Mouse (Mus musculus): ENCODE data around the gene Ccdc87. TPM values are rescaled to one million over a fixed set of nuclear protein-coding genes. Genes with fewer than 3 reads are reported as not detected.

The Ccdc87 gene
- total and polyA plus RNA-seq, 2 experiments from 2014 or later = 1.0 to 1.2 TPM

- no peak for TF ChIP-seq CTCF (IDR thresholded peaks at IDR 0.05)
- H3K27ac ChIP-seq (ENCODE audit: low read depth, low read length) = no peak overlapping the region
- H3K9me3 ChIP-seq (ENCODE audit: low read length) = no peaks in the 10 kb centered on the region
- H3K27me3 ChIP-seq (ENCODE audit: insufficient read depth, low read length) = no peaks in the 10 kb centered on the region
- no peak overlapping the region for H3K4me3 ChIP-seq (ENCODE audit: low read depth, low read length)
- H3K36me3 ChIP-seq (ENCODE audit: insufficient read depth, low read length) = peaks cover 43% of the 10 kb centered on the region
- 90% methylated on average over 10 of the region's 10 CpGs for WGBS
- no peaks in the 10 kb centered on the region for H3K4me1 ChIP-seq (ENCODE audit: insufficient read depth, low read length)
- no peak overlapping the region for H3K4me2 ChIP-seq (ENCODE audit: low read depth, low read length, poor library complexity, severe bottlenecking)
- ATAC-seq (ENCODE audit: low FRiP score) = no peak
- no peak overlapping the region for H3K9ac ChIP-seq (replicated peaks; ENCODE audit: low read length, poor library complexity, severe bottlenecking)
- DNase-seq (ENCODE audit: low spot score) = no peak
Observed at GRCm38 (mm10) chr19:4889791-4890190, 50.6 kb downstream of the Ccdc87 start.

DNA sequence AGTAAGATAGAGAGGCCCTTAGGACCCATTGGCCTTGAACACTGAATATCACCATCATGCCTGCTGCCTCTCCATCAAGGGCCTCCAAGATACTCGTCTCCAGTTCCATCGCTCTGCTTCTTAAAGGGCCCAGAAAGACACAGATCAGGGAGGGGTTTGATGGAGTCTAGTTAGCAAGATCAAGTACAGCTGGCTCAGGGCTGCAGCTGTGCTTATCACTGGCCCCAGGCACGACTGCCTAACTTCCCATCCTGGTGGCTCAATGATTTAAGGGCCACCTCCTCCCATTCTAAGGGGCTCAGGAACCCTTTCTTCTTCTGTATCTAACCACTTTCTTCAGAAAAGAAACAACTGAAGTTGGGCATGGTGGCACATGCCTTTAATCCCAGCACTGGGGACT lies 52.6 kb downstream of the Ccdc87 start:
- Histone ChIP-seq H3K36me3 (ENCODE audit: insufficient read depth, low read length) (peaks cover 43% of the 10 kb centered on the region), H3K4me2 (ENCODE audit: low read depth, low read length, poor library complexity, severe bottlenecking) (no peak overlapping the region), H3K9ac (replicated peaks; ENCODE audit: low read length, poor library complexity, severe bottlenecking) (no peak overlapping the region), H3K27ac (ENCODE audit: low read depth, low read length) (no peak overlapping the region), H3K4me1 (ENCODE audit: insufficient read depth, low read length) (no peaks in the 10 kb centered on the region), H3K9me3 (ENCODE audit: low read length) (no peaks in the 10 kb centered on the region), H3K27me3 (ENCODE audit: insufficient read depth, low read length) (no peaks in the 10 kb centered on the region), H3K4me3 (ENCODE audit: low read depth, low read length) (no peak overlapping the region)
- no peak for DNase-seq (ENCODE audit: low spot score)
- 75% methylated on average over 3 of the region's 3 CpGs for WGBS
- no peak for TF ChIP-seq CTCF (IDR thresholded peaks at IDR 0.05)
- ATAC-seq (ENCODE audit: low FRiP score) = no peak

Other genes with a start within 250 kb of the Ccdc87 start
- 164 TPM in 2 replicates for gene Lrfn4, start 223.7 kb upstream of the Ccdc87 start, total RNA-seq (2014; rRNA removed)
- 15.4 and 17.1 TPM in 2 replicates for gene Lrfn4, start 223.7 kb upstream of the Ccdc87 start, polyA plus RNA-seq (2015; fragmentation: Nextera tagmentation; extraction: Ambion mirVana)
- 74.9 and 85.1 TPM in 2 replicates for gene Rce1, start 213.7 kb upstream of the Ccdc87 start, total RNA-seq (2014; rRNA removed)
- gene Rce1, start 213.7 kb upstream of the Ccdc87 start, polyA plus RNA-seq (2015; fragmentation: Nextera tagmentation; extraction: Ambion mirVana) = 43.3 and 46.7 TPM in 2 replicates
- 0.99 and 3.0 TPM in 2 replicates for gene Gm960, start 140.7 kb upstream of the Ccdc87 start, total RNA-seq (2014; rRNA removed)
- 5.9 and 6.4 TPM in 2 replicates for gene Gm960, start 140.7 kb upstream of the Ccdc87 start, polyA plus RNA-seq (2015; fragmentation: Nextera tagmentation; extraction: Ambion mirVana)
- gene Sptbn2, start 128.2 kb upstream of the Ccdc87 start, total RNA-seq (2014; rRNA removed) = 138 and 154 TPM in 2 replicates
- gene Sptbn2, start 128.2 kb upstream of the Ccdc87 start, polyA plus RNA-seq (2015; fragmentation: Nextera tagmentation; extraction: Ambion mirVana) = 18.9 and 19.7 TPM in 2 replicates
- 63.2 and 89.1 TPM in 2 replicates for gene Rbm4b, start 82.9 kb upstream of the Ccdc87 start, total RNA-seq (2014; rRNA removed)
- gene Rbm4b, start 82.9 kb upstream of the Ccdc87 start, polyA plus RNA-seq (2015; fragmentation: Nextera tagmentation; extraction: Ambion mirVana) = 88.6 and 89.7 TPM in 2 replicates
- 90.5 and 97.4 TPM in 2 replicates for gene Rbm4, start 45.5 kb upstream of the Ccdc87 start, total RNA-seq (2014; rRNA removed)
- gene Rbm4, start 45.5 kb upstream of the Ccdc87 start, polyA plus RNA-seq (2015; fragmentation: Nextera tagmentation; extraction: Ambion mirVana) = 39.0 and 40.0 TPM in 2 replicates
- 8.1 and 22.3 TPM in 2 replicates for gene Gm21992, start 27.8 kb upstream of the Ccdc87 start, total RNA-seq (2014; rRNA removed)
- gene Gm21992, start 27.8 kb upstream of the Ccdc87 start, polyA plus RNA-seq (2015; fragmentation: Nextera tagmentation; extraction: Ambion mirVana) = 12.6 and 17.9 TPM in 2 replicates
- 41.5 and 43.8 TPM in 2 replicates for gene Rbm14, start 27.7 kb upstream of the Ccdc87 start, total RNA-seq (2014; rRNA removed)
- gene Rbm14, start 27.7 kb upstream of the Ccdc87 start, polyA plus RNA-seq (2015; fragmentation: Nextera tagmentation; extraction: Ambion mirVana) = 37.9 and 38.4 TPM in 2 replicates
- gene Ccs, start within 50 bp of the Ccdc87 start, total RNA-seq (2014; rRNA removed) = 19.9 and 20.0 TPM in 2 replicates
- 40.1 and 42.6 TPM in 2 replicates for gene Ccs, start within 50 bp of the Ccdc87 start, polyA plus RNA-seq (2015; fragmentation: Nextera tagmentation; extraction: Ambion mirVana)
- gene Ctsf, start 15.8 kb downstream of the Ccdc87 start, total RNA-seq (2014; rRNA removed) = 117 and 125 TPM in 2 replicates
- 82.5 and 91.1 TPM in 2 replicates for gene Ctsf, start 15.8 kb downstream of the Ccdc87 start, polyA plus RNA-seq (2015; fragmentation: Nextera tagmentation; extraction: Ambion mirVana)
- 4.5 and 5.3 TPM in 2 replicates for gene Actn3, start 38.5 kb downstream of the Ccdc87 start, total RNA-seq (2014; rRNA removed)
- gene Actn3, start 38.5 kb downstream of the Ccdc87 start, polyA plus RNA-seq (2015; fragmentation: Nextera tagmentation; extraction: Ambion mirVana) = 3.8 and 4.4 TPM in 2 replicates
- 24.0 and 29.8 TPM in 2 replicates for gene Zdhhc24, start 39.3 kb downstream of the Ccdc87 start, total RNA-seq (2014; rRNA removed)
- gene Zdhhc24, start 39.3 kb downstream of the Ccdc87 start, polyA plus RNA-seq (2015; fragmentation: Nextera tagmentation; extraction: Ambion mirVana) = 17.2 and 18.1 TPM in 2 replicates
- gene Bbs1, start 67.3 kb downstream of the Ccdc87 start, total RNA-seq (2014; rRNA removed) = 31.8 and 40.6 TPM in 2 replicates
- gene Bbs1, start 67.3 kb downstream of the Ccdc87 start, polyA plus RNA-seq (2015; fragmentation: Nextera tagmentation; extraction: Ambion mirVana) = 9.0 and 10.2 TPM in 2 replicates
- 84.6 and 94.7 TPM in 2 replicates for gene Dpp3, start 88.9 kb downstream of the Ccdc87 start, total RNA-seq (2014; rRNA removed)
- gene Dpp3, start 88.9 kb downstream of the Ccdc87 start, polyA plus RNA-seq (2015; fragmentation: Nextera tagmentation; extraction: Ambion mirVana) = 87.7 and 96.3 TPM in 2 replicates
- gene Peli3, start 103.8 kb downstream of the Ccdc87 start, total RNA-seq (2014; rRNA removed) = 10.9 and 24.4 TPM in 2 replicates
- gene Peli3, start 103.8 kb downstream of the Ccdc87 start, polyA plus RNA-seq (2015; fragmentation: Nextera tagmentation; extraction: Ambion mirVana) = 8.4 and 8.6 TPM in 2 replicates
- 88.2 and 93.1 TPM in 2 replicates for gene Mrpl11, start 122.8 kb downstream of the Ccdc87 start, total RNA-seq (2014; rRNA removed)
- 141 and 145 TPM in 2 replicates for gene Mrpl11, start 122.8 kb downstream of the Ccdc87 start, polyA plus RNA-seq (2015; fragmentation: Nextera tagmentation; extraction: Ambion mirVana)
- gene Npas4, start 150.9 kb downstream of the Ccdc87 start, total RNA-seq (2014; rRNA removed) = 3.4 and 5.9 TPM in 2 replicates
- 0.36 and 0.43 TPM in 2 replicates for gene Npas4, start 150.9 kb downstream of the Ccdc87 start, polyA plus RNA-seq (2015; fragmentation: Nextera tagmentation; extraction: Ambion mirVana)
- 21.4 and 30.2 TPM in 2 replicates for gene Slc29a2, start 184.5 kb downstream of the Ccdc87 start, total RNA-seq (2014; rRNA removed)
- gene Slc29a2, start 184.5 kb downstream of the Ccdc87 start, polyA plus RNA-seq (2015; fragmentation: Nextera tagmentation; extraction: Ambion mirVana) = 19.1 and 21.1 TPM in 2 replicates
- 136 and 143 TPM in 2 replicates for gene B4gat1, start 199.5 kb downstream of the Ccdc87 start, total RNA-seq (2014; rRNA removed)
- gene B4gat1, start 199.5 kb downstream of the Ccdc87 start, polyA plus RNA-seq (2015; fragmentation: Nextera tagmentation; extraction: Ambion mirVana) = 172 and 177 TPM in 2 replicates
- 3.8 and 12.5 TPM in 2 replicates for gene AC124502.3, start 199.5 kb downstream of the Ccdc87 start, total RNA-seq (2014; rRNA removed)
- 2.2 and 3.7 TPM in 2 replicates for gene AC124502.3, start 199.5 kb downstream of the Ccdc87 start, polyA plus RNA-seq (2015; fragmentation: Nextera tagmentation; extraction: Ambion mirVana)
- gene Brms1, start 202.0 kb downstream of the Ccdc87 start, total RNA-seq (2014; rRNA removed) = 2.1 TPM in 1 of 2 replicates, not detected in the other
- 14.3 and 15.3 TPM in 2 replicates for gene Brms1, start 202.0 kb downstream of the Ccdc87 start, polyA plus RNA-seq (2015; fragmentation: Nextera tagmentation; extraction: Ambion mirVana)
- 4.0 and 4.3 TPM in 2 replicates for gene Rin1, start 211.1 kb downstream of the Ccdc87 start, total RNA-seq (2014; rRNA removed)
- gene Rin1, start 211.1 kb downstream of the Ccdc87 start, polyA plus RNA-seq (2015; fragmentation: Nextera tagmentation; extraction: Ambion mirVana) = 0.76 and 0.96 TPM in 2 replicates
- gene Cd248, start 228.7 kb downstream of the Ccdc87 start, total RNA-seq (2014; rRNA removed) = 22.0 and 23.3 TPM in 2 replicates
- gene Cd248, start 228.7 kb downstream of the Ccdc87 start, polyA plus RNA-seq (2015; fragmentation: Nextera tagmentation; extraction: Ambion mirVana) = 15.7 and 18.3 TPM in 2 replicates
- gene Tmem151a, start 246.2 kb downstream of the Ccdc87 start, total RNA-seq (2014; rRNA removed) = 54.0 and 64.0 TPM in 2 replicates
- gene Tmem151a, start 246.2 kb downstream of the Ccdc87 start, polyA plus RNA-seq (2015; fragmentation: Nextera tagmentation; extraction: Ambion mirVana) = 64.2 and 72.0 TPM in 2 replicates
- gene Yif1a, start 249.2 kb downstream of the Ccdc87 start, total RNA-seq (2014; rRNA removed) = 40.4 and 53.9 TPM in 2 replicates
- 38.8 and 49.9 TPM in 2 replicates for gene Yif1a, start 249.2 kb downstream of the Ccdc87 start, polyA plus RNA-seq (2015; fragmentation: Nextera tagmentation; extraction: Ambion mirVana)

All from midbrain, postnatal 0 days (tissue).